Mouse (Mus musculus): ENCODE results near the gene Hs3st3a1.

The Hs3st3a1 gene

DNA sequence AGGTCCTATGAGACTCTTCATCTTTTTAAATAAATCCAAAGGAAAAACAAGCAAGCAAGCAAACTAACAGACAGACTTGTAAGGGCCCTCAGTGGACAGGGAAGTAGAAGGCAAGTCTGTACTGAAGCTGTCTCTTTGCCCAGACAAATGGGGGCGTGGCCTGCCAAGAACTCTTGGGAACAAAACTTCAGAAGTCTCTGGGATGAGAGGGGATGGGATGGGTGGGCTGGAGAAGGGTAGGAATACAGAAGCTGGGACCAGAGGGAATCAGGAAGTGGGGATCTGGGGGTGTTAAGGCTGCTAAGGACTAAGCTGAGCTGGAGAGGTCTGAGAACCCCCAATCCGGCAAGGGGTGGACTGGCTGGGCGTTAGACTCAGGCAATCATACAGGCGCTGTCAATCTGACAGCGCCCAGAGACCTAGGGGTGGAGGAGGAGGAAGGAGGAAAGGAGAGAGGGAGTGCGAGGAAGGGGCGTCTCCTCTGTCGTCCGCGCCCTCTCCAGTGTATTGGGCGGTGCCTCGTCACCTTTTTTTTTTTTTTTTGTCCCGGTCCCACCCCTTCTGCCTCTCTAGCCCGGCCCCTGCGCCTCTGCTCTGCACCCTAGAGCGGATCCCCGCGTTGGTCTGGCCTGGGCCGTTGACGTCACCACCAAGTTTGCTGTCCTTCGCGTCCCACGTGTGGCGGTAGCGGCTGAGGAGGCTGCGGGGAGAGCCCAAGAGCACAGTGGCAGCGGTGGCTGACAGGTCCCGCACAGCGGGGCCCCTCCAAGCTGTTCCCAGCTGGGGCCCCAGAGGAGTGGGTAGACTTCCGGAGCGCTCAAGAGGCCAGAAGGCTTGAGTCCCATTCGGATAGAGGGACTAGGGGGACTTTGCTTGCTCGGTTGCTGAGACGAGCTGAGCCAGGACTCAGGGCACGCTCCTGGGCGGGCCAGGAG, at the start of gene Hs3st3a1:
Gene Hs3st3a1 (plus strand): TSS at position 722 of the 935 bp plus-strand sequence.
- peaks cover 37% of the 10 kb centered on the region for H3K27me3 ChIP-seq (ENCODE audit: insufficient read depth, low read length)
- no peaks in the 10 kb centered on the region for H3K9me3 ChIP-seq (ENCODE audit: low read length)
- H3K4me3 ChIP-seq (replicated peaks; ENCODE audit: low read length), result peak within 1 kb of the TSS; percentile 81
- no peak for TF ChIP-seq POU5F1 (IDR thresholded peaks at IDR 0.05; ENCODE audit: borderline replicate concordance, low read length)
- TF ChIP-seq NANOG (IDR thresholded peaks at IDR 0.05; ENCODE audit: borderline replicate concordance, low read length), result no peak
- TF ChIP-seq CTCF (conservative IDR thresholded peaks at IDR 0.05; ENCODE audit: low read length), result no peak
- peaks cover 15% of the 10 kb centered on the region; the same call in 1 of the 2 replicates for H3K4me1 ChIP-seq (replicated peaks; ENCODE audit: low read depth, low read length)
- no peaks in the 10 kb centered on the region for H3K36me3 ChIP-seq (ENCODE audit: insufficient read depth, low read length)

DNA sequence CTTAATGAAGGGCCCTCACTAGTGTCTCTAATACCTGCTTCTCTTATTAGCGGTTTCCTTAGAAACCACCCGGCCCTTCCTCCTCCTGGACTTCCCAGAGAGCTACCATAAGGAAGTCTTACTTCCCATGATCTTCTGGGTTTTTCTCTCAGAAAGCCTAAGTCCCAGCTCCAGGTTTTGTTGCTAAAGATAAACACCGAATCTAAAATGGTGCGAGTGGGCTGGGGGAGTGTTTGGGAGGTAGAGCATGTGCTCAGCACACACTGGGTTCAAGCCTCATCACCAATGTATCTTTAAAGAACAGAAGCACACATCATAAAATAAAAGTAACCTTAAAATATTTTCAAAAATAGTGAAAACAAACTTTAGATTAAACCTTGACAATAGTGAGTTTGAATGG, 48.8 kb upstream of the Hs3st3a1 start:
- Histone ChIP-seq H3K4me1 (replicated peaks; ENCODE audit: low read depth, low read length) (no peaks in the 10 kb centered on the region), H3K36me3 (ENCODE audit: insufficient read depth, low read length) (no peaks in the 10 kb centered on the region), H3K27me3 (ENCODE audit: insufficient read depth, low read length) (no peaks in the 10 kb centered on the region), H3K4me3 (replicated peaks; ENCODE audit: low read length) (no peak overlapping the region), H3K9me3 (ENCODE audit: low read length) (no peaks in the 10 kb centered on the region)
- TF ChIP-seq CTCF (conservative IDR thresholded peaks at IDR 0.05; ENCODE audit: low read length), result no peak
- TF ChIP-seq POU5F1 (IDR thresholded peaks at IDR 0.05; ENCODE audit: borderline replicate concordance, low read length), result no peak
- TF ChIP-seq NANOG (IDR thresholded peaks at IDR 0.05; ENCODE audit: borderline replicate concordance, low read length), result no peak

- Histone ChIP-seq H3K36me3 (ENCODE audit: insufficient read depth, low read length) (no peaks in the 10 kb centered on the region), H3K4me3 (replicated peaks; ENCODE audit: low read length) (no peak overlapping the region), H3K9me3 (ENCODE audit: low read length) (no peaks in the 10 kb centered on the region), H3K4me1 (replicated peaks; ENCODE audit: low read depth, low read length) (peaks cover 7% of the 10 kb centered on the region), H3K27me3 (ENCODE audit: insufficient read depth, low read length) (0 out of 2 replicates have a peak, but pooled peaks cover 1% of the 10 kb centered on the region)
- TF ChIP-seq POU5F1 (IDR thresholded peaks at IDR 0.05; ENCODE audit: borderline replicate concordance, low read length) (no peak), CTCF (conservative IDR thresholded peaks at IDR 0.05; ENCODE audit: low read length) (no peak), NANOG (IDR thresholded peaks at IDR 0.05; ENCODE audit: borderline replicate concordance, low read length) (no peak)
These were observed 38.7 kb upstream of the Hs3st3a1 start for GRCm38 (mm10) chr11:64396331-64396881.

DNA sequence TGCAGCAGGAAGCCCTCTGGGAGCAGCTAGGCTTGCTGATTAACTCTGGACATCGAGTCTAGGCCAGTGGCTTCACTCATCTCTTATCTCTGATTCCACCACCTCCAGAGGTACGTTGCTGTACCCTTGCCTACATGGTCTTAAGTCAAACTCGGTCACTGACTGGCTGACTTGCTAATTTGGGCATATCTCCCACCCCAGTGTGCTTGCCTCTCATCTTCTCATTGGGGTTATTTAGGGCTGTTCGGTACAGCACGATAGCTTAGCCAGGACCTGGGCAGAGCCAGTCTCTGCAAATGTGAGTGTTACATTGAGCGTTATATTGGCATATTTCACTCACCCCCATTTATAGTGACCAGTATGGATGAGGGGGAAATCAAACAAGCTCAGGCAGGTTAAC, 38.2 kb upstream of the Hs3st3a1 start:
- Histone ChIP-seq H3K27me3 (ENCODE audit: insufficient read depth, low read length) (0 out of 2 replicates have a peak, but pooled peaks cover 1% of the 10 kb centered on the region), H3K4me1 (replicated peaks; ENCODE audit: low read depth, low read length) (peaks cover 7% of the 10 kb centered on the region), H3K36me3 (ENCODE audit: insufficient read depth, low read length) (no peaks in the 10 kb centered on the region), H3K4me3 (replicated peaks; ENCODE audit: low read length) (no peak overlapping the region), H3K9me3 (ENCODE audit: low read length) (no peaks in the 10 kb centered on the region)
- TF ChIP-seq CTCF (conservative IDR thresholded peaks at IDR 0.05; ENCODE audit: low read length), result no peak
- TF ChIP-seq NANOG (IDR thresholded peaks at IDR 0.05; ENCODE audit: borderline replicate concordance, low read length), result no peak
- no peak for TF ChIP-seq POU5F1 (IDR thresholded peaks at IDR 0.05; ENCODE audit: borderline replicate concordance, low read length)

GRCm38 (mm10) chr11:64397612-64398011, 37.5 kb upstream of the Hs3st3a1 start:
- Histone ChIP-seq H3K9me3 (ENCODE audit: low read length) (no peaks in the 10 kb centered on the region), H3K27me3 (ENCODE audit: insufficient read depth, low read length) (0 out of 2 replicates have a peak, but pooled peaks cover 1% of the 10 kb centered on the region), H3K4me3 (replicated peaks; ENCODE audit: low read length) (no peak overlapping the region), H3K36me3 (ENCODE audit: insufficient read depth, low read length) (no peaks in the 10 kb centered on the region), H3K4me1 (replicated peaks; ENCODE audit: low read depth, low read length) (peaks cover 7% of the 10 kb centered on the region)
- TF ChIP-seq CTCF (conservative IDR thresholded peaks at IDR 0.05; ENCODE audit: low read length) (no peak), NANOG (IDR thresholded peaks at IDR 0.05; ENCODE audit: borderline replicate concordance, low read length) (no peak), POU5F1 (IDR thresholded peaks at IDR 0.05; ENCODE audit: borderline replicate concordance, low read length) (no peak)

GRCm38 (mm10) chr11:64400534-64401093, 34.5 kb upstream of the Hs3st3a1 start:
- H3K4me3 ChIP-seq (replicated peaks; ENCODE audit: low read length), result no peak overlapping the region
- H3K27me3 ChIP-seq (ENCODE audit: insufficient read depth, low read length), result no peaks in the 10 kb centered on the region
- no peaks in the 10 kb centered on the region for H3K36me3 ChIP-seq (ENCODE audit: insufficient read depth, low read length)
- TF ChIP-seq NANOG (IDR thresholded peaks at IDR 0.05; ENCODE audit: borderline replicate concordance, low read length), result no peak
- H3K4me1 ChIP-seq (replicated peaks; ENCODE audit: low read depth, low read length), result peaks cover 7% of the 10 kb centered on the region
- no peaks in the 10 kb centered on the region for H3K9me3 ChIP-seq (ENCODE audit: low read length)

DNA sequence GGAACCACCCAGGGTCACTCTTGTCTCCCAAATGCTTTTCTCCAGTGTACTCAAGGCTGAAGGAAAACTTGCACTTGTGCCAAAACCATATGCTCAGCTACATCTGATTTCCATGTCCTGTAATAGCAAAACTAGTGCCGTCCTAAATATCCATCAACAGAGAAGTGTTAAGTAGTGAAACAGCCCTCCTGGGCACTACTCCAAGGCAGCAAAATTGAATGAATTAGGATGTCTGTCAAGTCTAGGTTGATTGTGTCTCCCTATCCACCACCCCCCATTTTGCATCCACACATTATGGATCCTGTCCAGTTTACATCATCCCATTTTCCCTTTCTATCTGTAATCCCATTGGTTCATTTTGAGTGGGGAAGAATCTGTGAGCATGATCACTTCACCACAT, 16.2 kb upstream of the Hs3st3a1 start:
- TF ChIP-seq POU5F1 (IDR thresholded peaks at IDR 0.05; ENCODE audit: borderline replicate concordance, low read length) (no peak), CTCF (conservative IDR thresholded peaks at IDR 0.05; ENCODE audit: low read length) (no peak), NANOG (IDR thresholded peaks at IDR 0.05; ENCODE audit: borderline replicate concordance, low read length) (no peak)
- Histone ChIP-seq H3K4me3 (replicated peaks; ENCODE audit: low read length) (no peak overlapping the region), H3K27me3 (ENCODE audit: insufficient read depth, low read length) (no peaks in the 10 kb centered on the region), H3K4me1 (replicated peaks; ENCODE audit: low read depth, low read length) (no peaks in the 10 kb centered on the region), H3K36me3 (ENCODE audit: insufficient read depth, low read length) (no peaks in the 10 kb centered on the region), H3K9me3 (ENCODE audit: low read length) (no peaks in the 10 kb centered on the region)
